Mouse (Mus musculus): Measurements from ENCODE around the gene Siae.

- TF ChIP-seq POLR2A (IDR thresholded peaks at IDR 0.05; ENCODE audit: insufficient read depth, low read depth, low read length) (no peak), CTCF (IDR thresholded peaks at IDR 0.05; ENCODE audit: insufficient read depth, low read depth, low read length) (no peak)
These were observed 107.7 kb downstream of the Siae start for GRCm38 (mm10) chr9:37663210-37663609.
